Mouse (Mus musculus) midbrain, embryonic 10.5 days (tissue): ENCODE measurements around the gene Sergef. TPM values are rescaled to one million over a fixed set of nuclear protein-coding genes. Genes with fewer than 3 reads are reported as not detected.

Experiments used
- DNase-seq: peaks from one replicate; pipeline ENCODE4 v3.0.0-alpha.2; 2017; ENCODE audit warnings: low spot score
- H3K27ac ChIP-seq: fragments of 300-500 bp; sonication (generic); replicated peaks from 2 replicates; pipeline ENCODE4 v1.5.1; 2016; ENCODE audit warnings: mild to moderate bottlenecking
- H3K27me3 ChIP-seq: fragments of 300-500 bp; sonication (generic); 2 replicates; pipeline ENCODE4 v1.6.1; 2016; ENCODE audit warnings: low read depth, mild to moderate bottlenecking; ENCODE audit not compliant: poor library complexity, severe bottlenecking
- H3K36me3 ChIP-seq: fragments of 300-500 bp; sonication (generic); 2 replicates; pipeline ENCODE4 v1.6.1; 2016; ENCODE audit warnings: mild to moderate bottlenecking, moderate library complexity
- H3K4me1 ChIP-seq: fragments of 300-500 bp; sonication (generic); 2 replicates; pipeline ENCODE4 v1.6.1; 2016
- H3K4me3 ChIP-seq: fragments of 300-500 bp; sonication (generic); 2 replicates; pipeline ENCODE4 v1.5.1; 2016; ENCODE audit warnings: mild to moderate bottlenecking, moderate library complexity
- H3K9me3 ChIP-seq: fragments of 300-500 bp; sonication (generic); replicated peaks from 2 replicates; pipeline ENCODE4 v1.6.1; 2016; ENCODE audit warnings: mild to moderate bottlenecking
- WGBS: fragments of 180-500 bp; shearing (Covaris S2); methylation state at CpG from one replicate; pipeline ENCODE4 v1.1.7; 2016; 5-methylcytosine and 5-hydroxymethylcytosine counted together
- polyA plus RNA-seq: library from polyadenylated mRNA; unstranded; fragments of >200 nt; fragmentation: Nextera tagmentation; extraction: Ambion mirVana; gene quantifications from 2 replicates; pipeline ENCODE4 v1.2.1, GENCODE M21; 2016

The Sergef gene
- polyA plus RNA-seq, 1 experiment from 2014 or later: 17.6 TPM

DNA sequence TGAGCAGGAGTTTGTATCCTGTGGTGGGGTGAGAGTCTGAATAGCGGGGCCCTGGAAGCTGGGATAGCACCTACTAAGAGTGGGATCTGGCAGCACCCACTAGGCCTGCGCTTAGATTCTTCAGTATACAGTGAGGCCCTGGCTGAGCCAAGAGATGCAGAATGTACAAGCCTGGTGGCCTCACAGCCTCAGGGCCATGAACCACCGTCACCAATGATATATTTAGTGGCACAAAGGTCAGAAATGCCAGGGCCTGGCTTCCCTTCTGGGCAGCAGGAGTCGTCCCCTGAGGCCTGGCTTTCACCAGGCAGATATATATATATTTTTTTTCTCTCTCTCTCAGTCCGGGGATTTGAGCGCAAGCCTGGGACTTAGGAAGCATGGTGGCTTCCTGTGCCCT lies 228.9 kb downstream of the Sergef start:
- H3K4me1 ChIP-seq: no peaks in the 10 kb centered on the region; the same call in 1 of the 2 replicates
- H3K9me3 ChIP-seq: no peaks in the 10 kb centered on the region
- H3K27ac ChIP-seq: no peak overlapping the region
- 86% methylated on average over 6 of the region's 6 CpGs for WGBS
- H3K36me3 ChIP-seq: no peaks in the 10 kb centered on the region
- no peak for DNase-seq
- no peak overlapping the region for H3K4me3 ChIP-seq
- H3K27me3 ChIP-seq: no peaks in the 10 kb centered on the region

DNA sequence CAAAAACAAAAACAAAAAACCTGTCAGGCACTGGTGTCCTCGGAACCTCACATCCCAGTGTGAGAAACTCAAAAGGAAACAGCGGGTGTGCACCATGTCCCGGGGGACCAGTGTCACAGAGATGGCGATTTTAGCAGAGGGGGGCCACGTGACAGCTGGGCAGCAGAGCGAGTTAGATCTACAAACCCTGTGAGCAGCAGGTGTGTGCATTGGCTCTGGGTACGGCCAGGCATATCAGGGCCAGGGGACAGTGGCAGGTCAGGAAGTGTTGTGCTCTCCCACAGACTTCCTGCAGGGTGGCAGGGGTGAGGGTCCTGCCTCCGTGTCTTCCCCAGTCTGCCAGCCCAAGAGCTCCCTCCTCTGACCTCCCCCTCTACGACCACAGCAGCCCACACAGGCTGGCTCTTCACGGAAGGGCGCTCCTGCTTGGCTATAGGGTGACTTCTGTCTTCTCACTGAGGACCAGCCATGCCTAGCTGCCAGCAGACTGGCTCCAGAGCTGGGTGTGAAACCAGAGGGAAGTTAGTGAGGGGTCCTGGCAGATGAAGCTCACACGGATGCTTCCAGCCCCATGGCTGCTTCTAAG lies 230.3 kb downstream of the Sergef start:
- no peak overlapping the region for H3K4me3 ChIP-seq
- H3K4me1 ChIP-seq: no peaks in the 10 kb centered on the region; the same call in 1 of the 2 replicates
- H3K9me3 ChIP-seq: no peaks in the 10 kb centered on the region
- no peak overlapping the region for H3K27ac ChIP-seq
- H3K27me3 ChIP-seq: no peaks in the 10 kb centered on the region
- no peak for DNase-seq
- WGBS: 46% methylated on average over 12 of the region's 12 CpGs
- no peaks in the 10 kb centered on the region for H3K36me3 ChIP-seq

DNA sequence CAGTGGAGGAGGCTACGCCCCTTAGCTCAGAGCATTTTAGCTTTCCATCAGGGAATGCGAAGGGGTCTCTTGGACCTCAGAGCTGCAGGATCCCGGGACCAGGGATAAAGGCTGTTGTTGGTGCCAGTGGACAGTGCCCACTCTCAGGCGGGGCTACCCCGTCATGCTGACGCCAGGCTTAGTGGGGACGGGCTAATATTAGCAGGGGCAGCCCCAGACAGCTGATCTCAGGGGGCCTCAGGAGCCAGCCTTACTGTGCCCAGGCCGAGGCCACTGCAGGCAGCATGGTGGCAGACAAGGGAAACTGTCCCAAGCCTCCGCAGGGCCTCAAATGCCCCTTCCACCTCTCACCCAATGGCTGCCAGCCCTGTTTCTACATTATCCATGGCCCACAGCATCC lies 231.0 kb downstream of the Sergef start:
- Histone ChIP-seq H3K27me3 (no peaks in the 10 kb centered on the region), H3K4me3 (no peak overlapping the region), H3K27ac (no peak overlapping the region), H3K36me3 (no peaks in the 10 kb centered on the region), H3K4me1 (peaks cover 2% of the 10 kb centered on the region), H3K9me3 (no peaks in the 10 kb centered on the region)
- DNase-seq: no peak
- WGBS: 90% methylated on average over 9 of the region's 9 CpGs

DNA sequence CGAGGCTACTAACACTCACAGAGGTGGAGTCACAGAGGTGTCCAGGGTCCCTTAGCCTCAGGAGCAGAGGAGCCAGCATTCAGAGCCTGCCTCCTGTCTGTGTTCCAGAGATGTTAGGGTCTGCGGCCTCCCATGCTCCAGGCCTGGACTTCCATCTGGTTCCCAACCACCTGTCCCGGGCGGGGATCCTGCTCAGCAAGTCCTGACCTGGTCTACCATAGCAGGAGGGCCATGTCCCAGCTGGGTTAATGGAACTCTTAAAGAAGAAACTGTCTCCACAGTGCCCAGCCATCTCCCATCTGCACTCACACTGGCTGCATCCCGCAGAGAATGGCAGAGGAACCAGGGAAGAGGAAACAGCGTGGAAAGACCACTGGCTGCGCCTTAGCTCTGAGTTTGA lies 234.9 kb downstream of the Sergef start:
- Histone ChIP-seq H3K4me1 (peaks cover 6% of the 10 kb centered on the region; the same call in 1 of the 2 replicates), H3K27ac (no peak overlapping the region), H3K4me3 (no peak overlapping the region), H3K36me3 (no peaks in the 10 kb centered on the region), H3K9me3 (no peaks in the 10 kb centered on the region), H3K27me3 (peaks cover 19% of the 10 kb centered on the region)
- WGBS: 89% methylated on average over 7 of the region's 7 CpGs
- no peak for DNase-seq

DNA sequence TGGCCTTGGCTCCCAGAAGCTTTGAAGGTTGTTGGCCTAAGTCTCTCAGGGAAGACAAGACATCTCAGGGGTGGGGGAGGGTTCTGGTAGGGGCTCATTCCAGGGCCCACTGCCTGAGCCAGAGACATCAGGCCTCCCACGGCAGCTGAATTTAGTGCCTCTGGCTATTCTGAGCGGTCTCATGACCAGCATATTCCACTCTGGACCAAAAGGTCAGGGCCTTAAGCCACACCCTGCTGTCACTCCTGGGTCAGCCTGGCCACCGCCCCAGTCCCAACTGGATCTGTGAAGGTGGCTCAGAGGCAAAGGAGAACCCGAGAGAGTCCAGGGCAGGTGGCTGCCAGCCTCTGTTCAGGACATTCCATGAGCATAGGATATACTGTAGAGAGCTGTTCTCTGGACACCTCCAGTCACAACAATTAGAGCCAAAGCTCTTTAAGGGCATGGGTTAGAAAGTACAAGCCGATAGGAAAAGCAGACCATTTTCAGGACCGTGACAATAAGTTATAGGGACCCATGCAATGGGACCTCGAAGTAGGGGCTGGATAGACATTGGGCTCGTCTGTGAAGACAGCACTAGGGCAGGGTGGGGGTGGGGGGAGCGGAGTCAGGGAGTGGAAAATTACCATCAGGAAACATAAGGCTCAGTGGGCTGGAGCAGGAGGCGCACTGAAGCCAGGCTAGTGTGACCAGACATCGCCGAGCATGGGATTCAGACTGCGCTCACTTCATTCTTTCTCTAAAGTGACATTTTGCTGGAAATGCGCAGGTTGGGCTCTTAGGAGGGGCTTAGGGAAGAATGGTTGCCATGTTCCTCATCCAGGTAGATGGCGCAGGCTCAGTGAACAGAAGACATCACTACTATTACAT lies 235.8 kb downstream of the Sergef start:
- Histone ChIP-seq H3K9me3 (no peaks in the 10 kb centered on the region), H3K4me3 (no peak overlapping the region), H3K36me3 (no peaks in the 10 kb centered on the region), H3K27me3 (peaks cover 28% of the 10 kb centered on the region), H3K4me1 (peaks cover 6% of the 10 kb centered on the region; the same call in 1 of the 2 replicates), H3K27ac (no peak overlapping the region)
- DNase-seq: no peak
- 82% methylated on average over 15 of the region's 15 CpGs for WGBS

DNA sequence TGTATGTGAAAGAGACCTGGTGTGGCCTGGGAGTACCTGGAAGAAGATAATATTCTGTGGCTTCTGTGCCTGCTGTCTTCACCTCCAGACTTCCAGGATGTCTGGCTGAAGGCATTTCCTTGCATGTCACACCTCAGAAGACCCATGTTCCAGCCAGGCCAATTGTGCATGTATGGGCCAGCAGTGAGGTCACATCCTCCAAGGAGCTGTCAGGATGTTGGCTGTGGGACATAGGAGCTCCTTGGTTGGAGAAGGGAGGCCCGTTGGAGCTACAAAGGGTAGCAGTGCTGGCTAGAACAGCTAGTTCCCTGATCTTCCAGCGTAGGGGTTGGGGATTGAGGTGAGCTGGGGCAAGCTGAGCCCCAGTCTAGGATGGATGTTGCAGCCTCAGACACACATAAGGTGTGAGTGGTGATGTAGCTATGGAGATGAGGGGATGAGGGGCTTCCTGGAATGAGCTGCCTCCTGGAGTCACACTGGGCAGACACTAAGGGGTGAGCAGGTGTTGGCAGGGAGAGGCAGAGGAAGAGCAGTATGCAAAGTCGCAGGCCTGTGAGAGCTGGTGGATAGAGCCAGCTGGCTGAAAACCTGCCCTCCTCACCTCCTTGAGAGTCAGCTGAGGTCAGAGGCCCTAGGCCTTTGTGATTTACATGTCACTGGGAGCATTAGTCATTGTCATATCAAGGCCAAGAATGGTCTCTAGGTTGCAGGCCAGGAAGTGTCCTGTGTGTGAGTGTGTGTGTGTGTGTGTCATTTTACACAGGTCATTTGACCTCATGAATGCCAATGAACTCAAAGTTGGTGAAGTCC lies 238.0 kb downstream of the Sergef start:
- 78% methylated on average over 3 of the region's 3 CpGs for WGBS
- no peaks in the 10 kb centered on the region for H3K9me3 ChIP-seq
- H3K27ac ChIP-seq: no peak overlapping the region
- no peak overlapping the region for H3K4me3 ChIP-seq
- H3K36me3 ChIP-seq: no peaks in the 10 kb centered on the region
- peaks cover 50% of the 10 kb centered on the region for H3K27me3 ChIP-seq
- no peak for DNase-seq
- peaks cover 23% of the 10 kb centered on the region for H3K4me1 ChIP-seq

DNA sequence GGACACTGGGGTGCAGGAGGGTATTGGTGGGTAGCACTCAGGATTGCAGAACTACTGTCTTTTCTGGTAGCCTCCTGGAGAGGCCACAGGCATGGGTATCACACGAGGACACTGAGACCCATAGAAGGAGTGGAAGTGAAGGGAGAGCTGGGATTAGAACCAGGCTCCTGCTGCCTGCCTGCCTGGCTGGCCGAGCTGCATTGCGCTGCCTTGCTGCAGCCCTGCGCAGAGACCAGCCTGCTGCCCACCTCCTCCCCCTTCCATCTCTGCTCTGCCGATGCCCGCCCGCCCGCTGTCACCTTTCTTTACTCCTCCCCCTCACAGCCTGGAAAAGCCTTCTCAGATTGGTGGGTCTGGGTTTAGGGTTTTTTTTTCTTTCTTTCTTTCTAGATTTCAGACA lies 239.3 kb downstream of the Sergef start:
- 50% methylated on average over 8 of the region's 8 CpGs for WGBS
- Histone ChIP-seq H3K27me3 (peaks cover 63% of the 10 kb centered on the region), H3K4me3 (no peak overlapping the region), H3K36me3 (no peaks in the 10 kb centered on the region), H3K9me3 (no peaks in the 10 kb centered on the region), H3K4me1 (peaks cover 32% of the 10 kb centered on the region), H3K27ac (no peak overlapping the region)
- DNase-seq: no peak

DNA sequence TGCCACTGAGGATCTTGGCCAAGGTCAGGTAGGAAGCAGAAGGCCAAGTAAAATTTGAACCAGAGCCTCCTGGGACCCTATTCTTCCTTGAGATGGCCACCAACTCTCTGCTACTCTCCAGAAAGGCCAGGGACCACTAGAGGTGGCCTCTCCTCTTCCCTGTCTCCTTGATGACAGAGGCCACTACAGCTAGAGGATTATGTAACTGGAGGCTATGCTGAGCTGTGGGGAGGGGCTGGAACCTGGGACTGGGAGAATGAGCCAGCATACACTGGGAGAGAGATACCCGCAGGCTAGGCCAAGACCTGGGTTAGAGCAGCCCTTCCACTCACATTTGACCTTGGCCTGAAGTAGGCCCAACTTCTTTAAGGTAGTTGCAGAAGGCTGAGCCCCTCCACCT lies 239.9 kb downstream of the Sergef start:
- DNase-seq: no peak
- Histone ChIP-seq H3K27me3 (peaks cover 69% of the 10 kb centered on the region), H3K36me3 (no peaks in the 10 kb centered on the region), H3K9me3 (no peaks in the 10 kb centered on the region), H3K27ac (no peak overlapping the region), H3K4me1 (peaks cover 32% of the 10 kb centered on the region), H3K4me3 (no peak overlapping the region)
- 88% methylated on average over 1 of the region's 1 CpGs for WGBS

DNA sequence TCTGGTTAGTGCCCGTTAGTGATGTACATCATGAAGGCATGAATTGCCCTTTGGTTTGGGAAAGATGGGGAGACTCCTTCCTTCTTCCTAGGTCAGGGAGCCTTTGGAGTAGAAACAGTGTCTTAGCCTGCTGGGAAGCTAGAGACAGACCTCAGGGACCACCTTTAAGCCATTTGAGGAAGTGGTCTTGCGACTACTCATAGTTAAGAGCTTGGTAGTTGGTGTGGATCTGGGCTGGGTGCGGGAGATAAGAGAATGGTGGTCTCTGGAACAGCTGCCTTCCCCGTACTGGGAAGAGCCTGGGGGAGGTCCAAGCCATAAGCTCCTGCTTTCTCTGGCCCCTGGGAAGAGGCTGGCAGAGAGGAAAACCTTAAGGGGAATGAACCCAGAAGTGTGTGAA lies 241.0 kb downstream of the Sergef start:
- 71% methylated on average over 4 of the region's 4 CpGs for WGBS
- Histone ChIP-seq H3K27ac (no peak overlapping the region), H3K9me3 (no peaks in the 10 kb centered on the region), H3K4me1 (peaks cover 30% of the 10 kb centered on the region), H3K36me3 (no peaks in the 10 kb centered on the region), H3K4me3 (peak overlapping the region; percentile 72; the same call in 1 of the 2 replicates), H3K27me3 (peaks cover 80% of the 10 kb centered on the region)
- DNase-seq: no peak

DNA sequence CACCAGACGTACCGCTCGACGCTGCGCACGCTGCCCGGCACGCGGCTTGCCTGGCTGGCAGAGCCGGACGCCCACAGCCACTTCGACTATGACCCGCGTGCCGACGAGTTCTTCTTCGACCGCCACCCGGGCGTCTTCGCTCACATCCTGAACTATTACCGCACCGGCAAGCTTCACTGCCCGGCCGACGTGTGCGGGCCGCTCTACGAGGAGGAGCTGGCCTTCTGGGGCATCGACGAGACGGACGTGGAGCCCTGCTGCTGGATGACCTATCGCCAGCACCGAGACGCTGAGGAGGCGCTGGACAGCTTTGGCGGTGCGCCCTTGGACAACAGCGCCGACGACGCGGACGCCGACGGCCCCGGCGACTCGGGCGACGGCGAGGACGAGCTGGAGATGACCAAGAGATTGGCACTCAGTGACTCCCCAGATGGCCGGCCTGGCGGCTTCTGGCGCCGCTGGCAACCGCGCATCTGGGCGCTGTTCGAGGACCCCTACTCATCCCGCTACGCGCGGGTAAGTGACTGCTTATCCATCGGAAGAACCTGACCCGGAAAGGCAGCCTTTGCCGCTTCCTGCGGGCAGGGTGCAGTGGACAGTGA lies 241.8 kb downstream of the Sergef start:
- no peaks in the 10 kb centered on the region for H3K36me3 ChIP-seq
- 14% methylated on average over 70 of the region's 70 CpGs for WGBS
- no peaks in the 10 kb centered on the region for H3K9me3 ChIP-seq
- DNase-seq: peak; percentile 21
- H3K27me3 ChIP-seq: peaks cover 87% of the 10 kb centered on the region
- peak overlapping the region; percentile 72 for H3K4me3 ChIP-seq
- peaks cover 26% of the 10 kb centered on the region for H3K4me1 ChIP-seq
- no peak overlapping the region for H3K27ac ChIP-seq

DNA sequence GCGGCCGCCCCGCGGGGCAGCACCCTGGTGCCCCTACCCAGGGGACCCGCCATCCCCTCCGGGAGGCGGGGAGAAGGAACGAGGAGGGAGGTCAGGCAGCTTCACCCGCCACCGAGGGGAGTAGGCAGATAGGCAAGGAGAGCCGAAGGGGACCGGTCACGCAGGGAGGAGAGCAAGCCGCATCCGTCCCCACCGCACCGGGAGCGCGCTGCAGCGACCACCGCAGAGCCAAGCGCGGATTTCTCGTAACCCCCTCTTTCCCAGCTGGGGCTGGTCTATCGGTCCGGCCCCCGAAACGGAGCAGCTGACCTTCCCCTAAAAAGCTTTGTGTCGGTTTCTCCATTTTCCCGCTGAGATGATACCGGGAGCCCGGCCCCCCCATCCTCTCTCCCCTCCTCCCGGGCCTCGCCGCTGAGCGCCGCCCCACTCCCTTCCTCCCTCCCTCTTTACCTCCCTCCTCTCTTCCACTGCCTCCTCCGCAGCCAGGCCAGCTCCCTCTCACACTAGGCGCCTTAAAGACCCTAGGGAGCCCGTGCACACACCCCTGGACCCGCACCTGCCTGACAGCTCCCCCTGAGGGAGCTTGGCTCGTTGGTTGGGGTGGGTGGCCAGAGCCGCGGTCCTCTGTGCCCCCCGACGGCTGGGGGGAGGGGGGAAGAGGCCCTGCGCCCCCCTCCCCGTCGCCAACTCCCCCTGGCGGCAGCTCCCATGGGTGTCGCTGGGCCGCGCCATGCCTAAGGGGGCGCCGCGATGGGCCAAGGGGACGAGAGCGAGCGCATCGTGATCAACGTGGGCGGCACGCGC lies 242.5 kb downstream of the Sergef start:
- Histone ChIP-seq H3K36me3 (no peaks in the 10 kb centered on the region), H3K27ac (peak overlapping the region; percentile 79), H3K9me3 (no peaks in the 10 kb centered on the region), H3K4me1 (peaks cover 26% of the 10 kb centered on the region), H3K4me3 (peak overlapping the region; percentile 72), H3K27me3 (peaks cover 89% of the 10 kb centered on the region)
- WGBS: under 1% methylated on average over 64 of the region's 64 CpGs
- DNase-seq: peak; percentile 30
